Mouse (Mus musculus): Measurements from ENCODE around the gene Mtr. TPM values are rescaled to one million over a fixed set of nuclear protein-coding genes. Genes with fewer than 3 reads are reported as not detected.
"Not testable (repeated sequence)": the region's sequence is repeated elsewhere in the genome, so short reads cannot be mapped to it uniquely, and the experiment has no call there.

The Mtr gene
- polyA plus RNA-seq, 1 experiment: 7.8 TPM

GRCm38 (mm10) chr13:12153922-12154321, 104.0 kb downstream of the Mtr start:
- TF ChIP-seq POLR2A (IDR thresholded peaks at IDR 0.05; ENCODE audit: borderline replicate concordance, extremely low read depth, insufficient read depth, insufficient read length, poor library complexity, severe bottlenecking): no peak
- DNase-seq (ENCODE audit: low read depth): no peak

GRCm38 (mm10) chr13:12146918-12147507, 110.9 kb downstream of the Mtr start:
- TF ChIP-seq CTCF (IDR thresholded peaks at IDR 0.05; ENCODE audit: borderline replicate concordance, extremely low read depth, insufficient read depth, insufficient read length): no peak
- TF ChIP-seq POLR2A (IDR thresholded peaks at IDR 0.05; ENCODE audit: borderline replicate concordance, extremely low read depth, insufficient read depth, insufficient read length, poor library complexity, severe bottlenecking): no peak
- no peak for DNase-seq (ENCODE audit: low read depth)

- TF ChIP-seq POLR2A (IDR thresholded peaks at IDR 0.05; ENCODE audit: borderline replicate concordance, extremely low read depth, insufficient read depth, insufficient read length, poor library complexity, severe bottlenecking) (no peak), CTCF (IDR thresholded peaks at IDR 0.05; ENCODE audit: borderline replicate concordance, extremely low read depth, insufficient read depth, insufficient read length) (no peak)
- DNase-seq (ENCODE audit: low read depth): no peak
Measured at GRCm38 (mm10) chr13:12146402-12146801, 111.5 kb downstream of the Mtr start.

GRCm38 (mm10) chr13:12143347-12143746, 114.6 kb downstream of the Mtr start:
- TF ChIP-seq CTCF (IDR thresholded peaks at IDR 0.05; ENCODE audit: borderline replicate concordance, extremely low read depth, insufficient read depth, insufficient read length) (no peak), POLR2A (IDR thresholded peaks at IDR 0.05; ENCODE audit: borderline replicate concordance, extremely low read depth, insufficient read depth, insufficient read length, poor library complexity, severe bottlenecking) (no peak)
- no peak for DNase-seq (ENCODE audit: low read depth)

- not testable (repeated sequence) for DNase-seq (ENCODE audit: low read depth)
Measured at GRCm38 (mm10) chr13:12136461-12136860, 121.5 kb downstream of the Mtr start.

- TF ChIP-seq CTCF (IDR thresholded peaks at IDR 0.05; ENCODE audit: borderline replicate concordance, extremely low read depth, insufficient read depth, insufficient read length): no peak
- no peak for TF ChIP-seq POLR2A (IDR thresholded peaks at IDR 0.05; ENCODE audit: borderline replicate concordance, extremely low read depth, insufficient read depth, insufficient read length, poor library complexity, severe bottlenecking)
- no peak for DNase-seq (ENCODE audit: low read depth)
Measured at GRCm38 (mm10) chr13:12133549-12133948, 124.4 kb downstream of the Mtr start.

Other genes starting within 250 kb of the Mtr start
- gene Ryr2, start 151.2 kb downstream of the Mtr start, polyA plus RNA-seq (2012; rRNA removed): 6.1 and 12.7 TPM in 2 replicates
- 3.4 and 4.8 TPM in 2 replicates for gene Actn2, start 82.6 kb upstream of the Mtr start, polyA plus RNA-seq (2012; rRNA removed)
- gene Heatr1, start 136.9 kb upstream of the Mtr start, polyA plus RNA-seq (2012; rRNA removed): 32.3 and 33.2 TPM in 2 replicates
- gene Lgals8, start 206.8 kb upstream of the Mtr start, polyA plus RNA-seq (2012; rRNA removed): 20.0 and 22.7 TPM in 2 replicates